Mouse (Mus musculus) urinary bladder, postnatal 36 days (tissue): Measurements from ENCODE around the gene Tctn1.

ENCODE experiments used
- DNase-seq, 2 experiments: peaks; one replicate each; pipeline ENCODE4 v3.0.0; 2022; ENCODE audit warnings: low spot score in 2 of 2, mixed read lengths in 1 of 2

Gene Tctn1

DNA sequence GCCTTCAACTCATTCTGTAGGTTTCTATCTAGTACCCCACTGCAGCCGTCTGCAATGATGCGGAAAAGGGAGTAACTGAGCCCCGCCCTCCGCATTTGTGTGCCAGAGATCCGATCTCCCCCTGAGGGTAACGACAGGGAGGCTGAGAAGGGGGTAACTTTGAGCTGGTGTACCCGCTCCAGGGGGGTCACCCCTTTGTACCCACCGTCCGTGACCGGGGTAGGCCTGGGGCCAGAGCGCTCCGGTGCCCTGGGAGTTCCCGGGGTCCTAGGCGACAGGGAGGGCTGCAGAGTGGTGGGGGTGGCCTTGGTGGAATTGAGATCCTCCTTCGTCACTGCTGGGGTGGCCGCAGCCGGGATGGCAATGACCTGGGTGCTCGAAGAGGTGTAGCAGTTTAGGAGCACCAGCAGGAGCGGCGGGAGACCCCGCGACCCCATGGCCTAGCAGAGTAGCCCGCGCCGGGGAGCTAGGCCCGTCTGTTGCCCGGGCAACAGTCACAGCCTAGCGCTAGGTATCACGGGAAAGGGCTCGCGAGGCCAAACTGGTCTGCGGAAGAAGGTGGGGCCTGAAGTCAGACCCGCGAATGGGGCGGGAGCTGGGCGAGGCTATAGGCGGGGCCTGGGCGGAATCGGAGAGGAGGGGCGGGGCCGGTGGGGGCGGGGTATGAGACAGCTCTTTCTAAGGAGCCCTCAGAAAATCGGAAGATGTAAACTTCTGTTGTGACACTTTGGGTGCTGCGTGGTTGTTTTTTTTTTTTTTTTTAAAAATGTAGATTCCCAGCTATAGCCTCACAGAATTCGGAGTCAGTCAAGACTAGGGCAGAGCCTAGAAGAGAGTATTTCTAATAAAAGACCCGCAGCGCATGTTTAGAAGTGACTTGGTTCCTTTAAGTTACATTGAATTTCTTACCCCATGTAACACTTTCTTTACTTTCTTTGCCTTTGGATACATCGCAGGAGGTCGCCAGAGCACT is at the start of gene Tctn1:
Tctn1 (minus strand) TSS at position 528 of the 973 bp plus-strand sequence.
- DNase-seq: peak; percentile 65 to 88

DNA sequence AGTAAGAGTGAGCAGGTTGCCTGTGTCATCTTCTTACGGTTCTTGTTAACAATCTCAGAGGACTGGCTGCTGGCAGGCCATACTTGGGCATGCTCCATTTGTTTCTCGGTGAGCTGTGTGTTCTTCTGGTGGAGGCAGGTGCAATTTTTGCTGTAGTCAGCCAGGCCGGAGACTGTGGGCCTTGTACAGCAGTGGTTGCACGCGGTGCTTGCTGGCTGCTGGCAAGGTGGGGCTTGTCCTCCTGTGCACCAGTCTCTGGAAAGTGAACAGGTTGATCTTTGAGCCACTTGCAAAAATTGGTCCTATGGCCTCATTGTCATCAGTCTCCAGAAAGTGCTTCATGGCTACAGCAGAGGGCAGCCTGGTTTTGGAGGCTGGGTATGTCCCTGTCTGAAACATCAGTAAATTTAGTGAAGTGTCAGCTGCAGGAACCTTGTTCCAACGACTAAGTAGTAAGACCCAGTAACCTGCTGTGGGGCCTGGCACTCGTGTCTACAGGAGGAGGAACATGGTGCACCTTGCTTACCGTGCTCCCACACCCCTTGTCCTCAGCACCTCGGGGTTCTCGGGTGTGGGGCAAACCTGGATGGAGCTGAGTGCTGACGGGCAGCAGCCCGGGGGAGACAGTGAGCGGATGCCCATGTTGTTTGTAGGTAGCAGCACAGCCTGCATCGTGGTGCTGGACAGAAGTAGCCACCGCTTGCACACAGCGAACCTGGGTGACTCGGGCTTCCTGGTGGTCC is 48.9 kb upstream of the Tctn1 start:
- DNase-seq: no peak

DNA sequence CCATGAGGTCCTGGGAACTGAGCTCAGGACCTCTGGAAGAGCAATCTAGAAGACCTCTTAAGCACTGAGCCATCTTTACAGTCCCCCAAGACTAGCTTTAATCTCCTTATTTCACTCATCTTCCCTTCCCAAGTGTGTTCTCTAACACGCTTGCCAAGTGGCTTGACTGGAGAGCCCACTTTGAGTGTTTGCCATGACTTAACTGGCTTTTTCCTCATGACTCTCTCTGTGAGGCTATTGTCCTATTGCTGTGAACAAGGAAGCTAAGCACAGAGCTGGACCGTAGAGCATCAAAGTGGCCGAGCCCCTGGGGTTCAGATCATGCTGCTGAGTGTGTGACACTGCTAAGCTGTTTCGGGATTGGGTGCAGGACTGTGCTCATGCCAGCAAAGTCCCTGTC is 48.1 kb upstream of the Tctn1 start:
- DNase-seq: no peak

DNA sequence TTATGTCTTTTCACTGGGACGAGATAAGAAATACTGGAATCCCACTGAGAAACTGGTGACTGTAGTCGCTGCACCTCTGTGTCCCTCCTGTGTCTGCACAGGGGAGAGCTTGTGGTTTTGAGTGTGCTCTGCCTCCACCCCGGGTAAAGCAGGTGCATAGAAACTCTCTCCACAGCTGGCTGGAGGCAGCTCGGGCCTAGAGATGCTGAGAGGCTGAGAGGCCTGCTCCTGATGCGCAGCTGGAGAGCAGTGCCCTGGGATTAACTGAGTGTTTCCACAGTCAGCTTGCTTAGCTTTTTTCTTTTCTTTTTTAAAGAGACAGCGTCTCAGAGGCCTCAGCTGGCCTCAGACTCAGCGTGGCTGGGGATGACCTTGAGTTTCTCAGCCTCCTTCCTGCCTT is 47.4 kb upstream of the Tctn1 start:
- DNase-seq: no peak

DNA sequence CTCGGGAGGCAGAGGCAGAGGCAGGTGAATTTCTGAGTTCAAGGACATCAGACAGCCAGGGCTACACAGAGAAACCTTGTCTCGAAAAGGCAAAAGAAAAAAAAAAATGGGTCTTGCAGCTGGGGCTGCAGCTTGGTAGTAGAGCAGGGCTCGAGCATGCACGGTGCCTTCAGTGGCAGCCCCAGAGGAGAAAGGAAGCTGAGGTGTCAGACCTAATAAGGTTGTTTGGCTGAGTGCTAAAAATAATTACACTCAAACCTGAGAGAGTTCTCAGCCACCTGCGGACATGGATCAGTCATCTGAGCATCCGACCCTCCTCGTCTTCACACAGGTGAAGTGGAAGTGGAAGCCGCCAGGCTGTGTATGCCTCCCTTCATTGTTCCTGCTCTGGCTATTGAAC is 46.4 kb upstream of the Tctn1 start:
- DNase-seq: no peak

DNA sequence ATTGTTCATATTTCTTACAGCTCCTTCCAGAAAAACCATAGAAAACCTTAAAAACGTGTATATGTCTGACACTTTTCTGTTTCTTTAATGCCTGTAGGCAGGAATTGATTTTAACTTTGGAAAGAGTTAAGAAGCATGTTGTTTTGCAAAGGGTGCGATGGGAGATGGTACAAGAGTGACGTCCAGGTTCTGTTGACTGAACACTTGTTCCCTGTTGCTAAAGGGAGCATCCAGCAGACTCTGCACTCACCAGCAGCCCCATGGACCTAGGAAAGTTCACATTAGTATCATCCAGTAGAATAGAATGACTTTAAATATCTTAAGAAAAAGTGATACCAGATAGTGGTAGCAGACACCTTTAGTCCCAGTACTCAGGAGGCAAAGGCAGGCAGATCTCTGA is 42.3 kb upstream of the Tctn1 start:
- DNase-seq: no peak

DNA sequence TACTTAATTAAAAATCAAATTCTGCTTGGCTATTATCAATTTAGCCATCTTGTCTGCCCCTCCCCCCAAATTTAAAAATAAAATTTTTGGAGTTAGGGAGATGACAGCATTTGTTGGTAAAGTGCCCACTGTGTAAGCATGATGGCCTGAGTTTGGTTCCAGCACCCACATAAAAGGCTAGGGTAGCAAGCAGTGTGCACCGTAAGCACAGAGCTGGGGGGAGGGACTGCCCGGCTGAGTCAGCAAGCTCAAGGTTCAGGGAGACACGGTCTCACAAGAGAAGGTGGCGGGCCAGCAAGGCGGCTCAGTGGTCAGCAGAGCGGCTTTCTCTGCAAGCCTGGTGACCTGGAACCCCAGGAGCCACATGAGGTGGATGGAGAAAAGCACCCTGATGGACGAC is 41.2 kb upstream of the Tctn1 start:
- DNase-seq: no peak

DNA sequence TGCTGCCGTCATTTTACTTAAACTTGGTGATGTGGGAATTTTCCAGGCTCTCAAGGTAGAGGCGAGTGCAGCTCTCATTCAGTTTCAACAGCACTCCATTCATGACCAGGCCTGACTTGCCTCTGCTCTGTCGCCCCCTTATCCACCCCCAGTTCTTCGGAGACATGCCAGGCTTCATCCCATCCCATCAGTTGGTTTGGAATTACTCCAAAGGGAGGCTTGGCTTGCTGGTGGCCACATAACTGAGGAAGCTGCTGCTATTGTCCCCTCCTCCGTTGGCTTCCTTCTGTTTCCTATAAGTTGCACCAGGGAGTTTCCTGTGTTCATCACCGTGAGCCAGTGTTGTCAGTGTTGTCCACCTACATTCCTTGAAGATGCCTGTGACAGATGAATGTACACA is 40.3 kb upstream of the Tctn1 start:
- DNase-seq: no peak

DNA sequence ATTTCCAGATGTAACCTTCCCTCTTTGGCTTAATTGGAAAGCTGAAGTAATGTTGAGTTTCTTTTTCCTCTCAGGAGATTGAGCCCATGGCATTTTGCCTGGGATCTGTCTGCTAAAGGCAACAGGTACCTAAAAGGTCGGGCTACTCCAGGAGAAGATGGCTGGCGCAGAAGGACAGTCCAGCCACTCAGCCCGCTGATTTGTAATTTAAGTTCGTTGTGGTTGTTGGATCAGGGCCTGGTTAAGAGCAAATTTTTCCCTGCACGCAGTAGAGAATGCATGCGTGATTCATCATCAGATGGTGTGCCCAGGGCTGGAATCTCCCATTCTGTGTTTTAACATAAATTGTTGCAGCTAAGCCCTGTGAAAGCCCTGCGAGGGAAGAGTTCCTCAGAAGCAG is 39.7 kb upstream of the Tctn1 start:
- DNase-seq: no peak

DNA sequence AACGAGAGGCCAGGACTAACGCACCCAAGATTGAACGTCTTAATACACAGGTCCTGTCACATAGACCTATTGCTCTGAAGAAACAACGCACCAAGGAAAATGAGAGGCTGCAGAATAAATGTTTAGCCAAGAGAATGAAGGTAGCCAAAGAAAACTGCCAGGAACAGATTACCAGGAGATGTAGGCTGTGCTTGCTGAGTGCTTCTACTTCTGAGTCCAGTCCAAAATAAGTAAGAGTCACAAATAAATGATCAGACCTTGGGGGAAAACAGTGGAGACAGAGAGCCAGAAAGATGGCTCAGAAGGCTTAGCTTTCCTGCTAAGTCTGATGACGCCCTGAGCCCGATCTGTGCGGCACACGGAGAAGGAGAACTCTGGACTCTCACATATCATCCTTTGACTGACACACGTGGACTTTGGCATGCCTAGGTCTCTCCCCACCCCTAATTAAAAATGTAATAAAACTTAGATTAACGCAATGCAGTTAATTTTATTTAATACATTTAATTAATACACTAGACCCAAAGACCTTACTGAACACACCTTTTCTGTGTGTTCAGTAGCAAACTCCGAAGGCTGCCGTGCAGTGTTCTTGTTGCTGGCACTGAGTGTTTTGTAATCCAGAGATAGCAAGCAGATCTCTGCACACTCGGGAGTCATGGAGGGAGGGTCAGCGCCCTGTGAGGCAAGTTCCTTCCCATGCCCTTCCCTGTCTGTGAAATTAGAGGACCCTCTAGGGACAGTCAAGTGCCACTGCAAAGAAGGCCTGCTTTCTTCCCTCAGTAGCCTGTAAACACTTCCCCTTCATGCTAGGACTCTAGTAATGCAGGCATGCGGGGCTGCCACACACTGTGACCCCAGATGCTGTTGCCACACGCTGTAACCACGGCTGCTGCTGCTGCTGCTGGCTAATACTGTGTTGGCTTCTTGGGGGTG is 38.8 kb upstream of the Tctn1 start:
- DNase-seq: no peak

DNA sequence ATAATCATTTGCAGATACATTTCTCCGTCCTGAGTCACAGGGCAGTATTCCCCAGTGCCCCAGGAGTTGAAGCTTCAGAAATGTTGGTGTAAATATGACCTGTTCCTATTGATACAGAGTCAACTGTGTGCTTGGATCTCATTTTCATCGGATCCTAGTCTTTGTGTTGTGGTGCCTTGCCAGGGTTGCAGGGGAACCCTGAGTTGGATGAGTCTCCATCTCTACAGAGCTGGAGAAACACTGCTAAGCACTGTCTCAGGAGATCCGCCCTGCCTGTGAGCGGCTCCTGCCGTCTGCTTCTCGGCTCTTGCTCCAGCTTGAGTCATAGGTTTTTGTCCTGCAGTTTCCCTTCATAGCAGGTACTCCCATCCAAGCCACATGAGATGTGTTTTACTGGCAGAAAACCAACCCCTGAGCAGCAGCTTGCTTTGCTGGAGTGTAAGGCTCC is 35.8 kb upstream of the Tctn1 start:
- no peak for DNase-seq

DNA sequence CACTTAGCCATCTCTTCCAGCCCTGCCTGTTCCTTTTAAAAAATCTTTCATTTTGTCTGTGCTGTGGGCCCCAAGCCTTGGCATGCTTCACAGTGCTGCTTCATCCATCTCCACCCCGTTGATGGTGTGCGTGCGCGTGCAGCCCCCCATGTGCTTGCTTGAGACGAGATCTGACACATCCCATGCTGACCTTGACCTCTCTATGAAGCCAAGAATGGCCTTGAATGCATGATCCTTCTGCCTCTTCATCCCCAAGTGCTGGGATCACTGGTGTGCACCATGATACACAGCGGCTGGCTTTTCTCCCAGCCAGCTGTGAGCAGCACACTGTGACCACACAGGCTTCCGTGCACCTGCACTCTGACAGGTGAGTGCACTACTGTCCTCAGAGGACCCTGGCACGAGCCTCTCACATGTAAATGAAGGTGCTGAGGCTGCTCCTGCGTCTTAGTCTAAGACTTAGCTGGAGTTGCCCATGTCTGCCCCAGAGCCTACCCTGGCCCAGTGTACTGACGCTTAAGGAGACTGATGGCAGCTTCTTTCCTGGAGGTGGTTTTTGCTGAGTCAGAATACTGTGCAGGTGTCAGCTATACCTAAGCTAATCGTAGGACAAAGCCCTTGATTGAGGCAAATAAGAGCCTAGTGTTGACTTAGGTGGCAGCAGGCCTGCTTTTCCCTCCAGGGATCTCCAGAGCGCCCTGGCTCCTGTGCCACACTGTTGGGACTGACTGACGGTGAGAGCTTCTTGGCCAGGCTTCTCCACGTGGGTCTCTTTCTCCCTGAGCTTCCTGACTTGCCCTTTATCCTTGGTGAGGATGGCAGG is 31.1 kb upstream of the Tctn1 start:
- no peak for DNase-seq

DNA sequence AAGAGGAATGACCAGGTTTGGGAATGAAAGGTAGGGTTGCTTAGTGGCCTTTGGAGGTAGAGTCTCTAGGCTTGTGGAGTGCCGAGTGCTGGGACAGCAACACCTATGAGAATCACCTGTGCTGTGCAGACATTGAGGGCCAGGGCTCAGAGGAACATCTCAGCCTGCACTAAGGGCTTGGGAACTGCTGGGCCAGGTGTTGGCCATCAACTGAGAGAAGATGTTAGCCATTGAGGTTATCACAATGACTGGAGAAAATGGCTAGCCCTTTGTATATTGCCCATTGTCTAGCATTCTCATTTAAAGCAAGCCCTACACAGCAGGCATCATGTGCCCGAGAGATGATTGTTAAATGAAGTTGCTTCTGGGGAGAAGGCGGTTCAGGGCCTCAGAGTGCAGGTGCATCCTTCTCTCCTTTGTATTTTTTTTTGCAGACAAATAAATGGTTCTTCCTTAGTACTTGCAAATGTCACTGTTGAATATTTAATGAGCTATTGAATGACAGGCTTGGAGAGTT is 30.0 kb upstream of the Tctn1 start:
- DNase-seq: no peak

DNA sequence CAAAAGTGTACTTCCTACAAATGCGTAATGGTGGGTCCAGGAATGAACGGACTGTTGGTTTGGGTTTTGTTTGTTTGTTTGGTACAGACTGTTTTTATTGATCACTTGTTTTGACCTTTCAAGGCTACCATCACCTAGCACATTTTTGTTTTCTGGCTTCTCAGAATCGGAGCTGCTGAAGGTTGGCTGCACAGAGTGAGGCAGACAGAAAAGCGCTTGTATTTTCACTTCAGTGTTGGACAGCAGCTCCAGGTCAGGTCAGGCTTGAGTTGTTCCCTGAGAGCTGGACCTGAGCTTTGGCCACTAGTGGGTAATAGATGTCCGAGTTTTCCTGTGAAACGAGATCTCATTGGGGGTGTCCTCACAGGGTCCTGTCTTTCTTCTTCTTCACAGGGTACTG is 28.9 kb upstream of the Tctn1 start:
- DNase-seq: no peak

DNA sequence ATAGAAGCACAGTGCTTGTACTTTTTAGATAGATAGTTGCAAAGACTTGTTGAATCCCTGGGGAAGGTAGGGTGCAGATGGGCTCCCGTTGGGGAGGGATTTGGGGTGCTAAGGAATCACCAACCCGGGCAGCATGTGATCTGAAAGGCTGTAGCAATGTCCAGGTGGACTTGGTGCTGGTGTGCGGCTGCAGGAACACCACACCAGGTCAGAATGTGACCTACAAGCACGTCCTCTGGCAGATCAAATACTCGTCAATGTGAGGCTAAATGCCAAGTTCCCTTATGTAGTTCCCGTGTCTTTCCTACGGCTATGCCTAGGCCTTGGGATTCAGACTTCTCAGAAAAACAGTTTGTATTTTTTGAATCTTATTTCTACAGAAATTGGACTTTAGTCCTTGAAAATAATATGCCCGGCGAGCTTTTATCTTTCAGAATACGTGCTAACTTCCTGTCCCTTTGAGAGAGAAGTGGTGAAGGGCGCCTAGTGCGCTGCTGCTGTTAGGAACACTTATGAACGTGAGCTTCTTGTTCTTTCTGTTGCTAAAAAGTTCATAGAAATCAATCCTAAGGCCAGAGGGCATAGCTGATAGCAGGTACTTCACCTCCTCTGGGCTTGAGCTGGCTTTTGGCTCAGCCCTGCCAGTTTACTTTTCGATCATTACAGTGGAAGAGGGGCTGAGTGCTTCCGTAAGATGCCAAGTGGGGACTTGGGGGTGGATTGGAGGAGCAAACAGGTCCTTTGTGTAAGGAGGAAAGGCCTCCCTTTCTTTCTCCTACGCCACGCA is 27.5 kb upstream of the Tctn1 start:
- no peak for DNase-seq

DNA sequence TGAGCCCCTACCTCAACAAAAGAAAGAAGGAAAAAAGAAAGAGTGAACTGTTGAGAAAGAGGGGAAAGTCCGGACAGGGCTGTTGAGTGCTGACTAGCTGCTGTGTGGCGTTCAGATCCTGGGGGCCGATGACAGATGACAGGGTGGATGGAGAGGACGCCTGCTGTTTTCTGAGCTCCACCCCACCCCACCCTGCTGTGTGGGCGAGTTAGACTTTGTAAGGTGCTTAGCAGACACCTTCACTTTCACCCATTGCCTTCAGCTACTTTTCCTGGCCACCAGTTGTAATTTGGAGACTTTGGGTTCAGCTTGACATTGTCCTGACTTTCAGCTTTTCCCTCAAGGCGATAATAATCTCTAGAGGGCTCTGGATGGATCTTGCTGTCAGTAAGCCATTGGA is 26.9 kb upstream of the Tctn1 start:
- DNase-seq: no peak

DNA sequence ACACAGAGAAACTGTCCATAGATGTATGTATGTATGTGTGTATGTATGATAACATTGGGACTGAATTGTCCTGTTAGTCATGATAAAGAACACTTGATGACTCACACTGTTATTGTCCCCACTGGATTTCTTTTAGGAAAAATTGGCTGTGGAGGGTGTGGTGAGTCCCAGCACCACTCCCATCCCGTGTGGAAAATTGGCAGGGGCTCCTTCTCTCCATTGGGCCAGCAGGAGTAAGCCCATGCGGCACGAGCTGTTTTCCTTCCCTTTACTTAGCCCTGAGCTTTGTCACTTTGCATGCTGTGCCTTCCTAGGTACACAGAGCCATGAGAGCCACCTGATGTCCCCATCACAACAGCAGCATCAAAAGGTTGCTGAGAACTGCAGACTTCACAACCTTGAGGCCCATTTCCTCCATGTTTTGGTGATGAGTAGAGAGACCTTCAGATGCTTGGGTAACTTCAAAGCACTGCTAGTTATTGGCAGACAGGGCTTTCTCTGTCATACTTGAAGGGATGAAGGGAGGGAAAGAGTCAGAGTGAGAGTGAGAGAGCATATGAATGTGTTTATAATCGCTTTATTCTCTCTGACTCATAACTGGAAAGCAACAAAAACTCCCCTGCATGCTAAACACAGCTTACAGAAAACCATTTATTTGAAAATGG is 24.0 kb upstream of the Tctn1 start:
- no peak for DNase-seq

DNA sequence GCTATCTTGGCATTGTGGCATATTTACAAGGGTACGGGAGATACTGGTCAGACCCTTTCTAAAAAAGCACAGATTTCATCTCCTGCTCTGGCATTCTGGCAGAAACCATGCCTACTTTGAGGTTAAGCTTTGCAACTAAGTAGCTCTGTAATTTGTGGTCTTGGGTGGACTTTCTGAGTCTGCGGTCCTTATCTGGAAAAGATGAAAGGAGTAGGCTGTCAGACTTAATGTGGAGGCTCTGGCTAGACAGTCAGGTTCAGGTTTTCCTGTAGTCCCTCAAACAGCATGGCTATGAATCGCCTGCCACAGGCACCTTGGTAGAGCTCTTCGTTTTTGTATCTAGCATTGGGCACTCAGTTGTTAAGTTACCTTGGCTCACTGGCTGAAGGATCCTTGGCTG is 22.8 kb upstream of the Tctn1 start:
- no peak for DNase-seq

DNA sequence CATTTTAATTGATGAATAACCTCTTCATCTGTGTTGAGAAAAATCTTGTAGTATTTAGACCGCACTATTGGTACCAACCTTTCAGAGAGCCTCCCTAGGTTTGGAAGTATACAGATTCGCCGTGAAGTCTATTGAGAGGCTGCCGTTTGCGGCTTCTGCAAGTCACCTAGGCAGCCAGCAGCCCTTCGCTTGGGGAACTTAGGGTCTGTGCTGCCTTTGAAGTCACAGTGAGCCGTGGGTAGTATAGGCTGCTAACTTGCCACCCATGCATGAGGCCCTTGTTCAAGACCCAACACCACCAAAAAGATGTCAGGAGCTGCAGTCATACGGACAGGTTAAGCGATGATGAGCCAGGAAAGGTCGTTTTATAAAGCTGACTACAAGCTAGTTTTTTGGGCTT is 21.9 kb upstream of the Tctn1 start:
- DNase-seq: no peak
